In the genomic region with DNA sequence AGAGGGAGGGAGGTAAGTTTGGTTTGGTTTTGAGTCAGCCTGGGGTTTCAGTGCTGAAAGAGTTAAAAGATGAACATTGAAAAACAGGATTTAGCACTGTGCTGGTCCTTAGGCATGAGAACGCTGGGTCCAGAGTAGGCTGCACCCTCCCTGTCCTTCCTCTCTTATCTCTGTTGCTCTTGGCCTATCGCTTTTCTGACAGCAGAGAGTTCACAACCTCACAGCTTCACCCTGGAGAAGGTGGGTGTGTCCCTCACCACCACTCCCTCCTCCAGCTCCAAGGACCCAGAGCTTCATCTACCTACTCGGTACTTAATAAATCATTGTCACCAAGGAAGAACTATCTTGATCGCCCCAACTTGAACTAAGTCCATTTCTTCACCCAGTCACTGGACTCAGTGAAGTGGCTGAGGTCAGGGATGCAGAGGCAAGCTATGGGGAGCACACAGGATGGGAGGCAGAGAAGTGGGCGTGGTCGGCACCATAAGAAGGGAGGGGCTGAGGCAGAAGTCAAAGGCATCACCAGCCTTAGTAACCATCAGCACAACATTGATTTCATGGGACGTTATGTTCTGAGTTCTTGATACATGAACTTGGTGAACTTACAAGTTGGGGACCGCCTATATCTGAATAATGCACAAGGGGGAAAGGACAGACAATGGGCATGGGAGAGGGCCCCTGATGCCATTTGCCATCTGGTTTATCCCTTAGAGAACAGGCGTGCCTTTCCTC, we compare ENCODE assay signal across 18 mouse cellular contexts.
"Had no signal": no experiment of that assay in that cellular context is flagged by ENCODE, and none has a peak within 500 bp of the region (broad histone marks: within the 10 kb centered on the region; RNA-seq: fewer than 3 reads in every experiment).

No protein-coding gene starts in this region.

- H3K27ac ChIP-seq: kidney, embryonic 15.5 days; limb, embryonic 12.5 days; limb, embryonic 15.5 days; liver, embryonic 14.5 days; midbrain, embryonic 10.5 days; midbrain, embryonic 13.5 days; neural tube, embryonic 13.5 days; stomach, embryonic 15.5 days had no signal

- H3K36me3 ChIP-seq: kidney, embryonic 15.5 days; limb, embryonic 12.5 days; limb, embryonic 15.5 days; midbrain, embryonic 10.5 days; midbrain, embryonic 13.5 days; neural tube, embryonic 13.5 days; stomach, embryonic 15.5 days had no signal

- H3K9ac ChIP-seq: kidney, embryonic 15.5 days; limb, embryonic 12.5 days; limb, embryonic 15.5 days; liver, embryonic 14.5 days; liver, postnatal 0 days; lung, embryonic 14.5 days; midbrain, embryonic 13.5 days; neural tube, embryonic 13.5 days; stomach, embryonic 15.5 days had no signal

- H3K4me3 ChIP-seq: kidney, embryonic 15.5 days; limb, embryonic 12.5 days; limb, embryonic 15.5 days; megakaryocyte, embryonic 14.5 days; midbrain, embryonic 10.5 days; midbrain, embryonic 13.5 days; myocyte; neural tube, embryonic 13.5 days; stomach, embryonic 15.5 days had no signal

- ATAC-seq: liver, postnatal 0 days; midbrain, embryonic 13.5 days; midbrain, embryonic 16.5 days had no signal

- H3K4me1 ChIP-seq: kidney, embryonic 15.5 days; limb, embryonic 12.5 days; limb, embryonic 15.5 days; megakaryocyte, embryonic 14.5 days; midbrain, embryonic 10.5 days; midbrain, embryonic 13.5 days; neural tube, embryonic 13.5 days; stomach, embryonic 15.5 days had no signal

- DNase-seq: kidney, postnatal 14 days; kidney, postnatal 4 days; liver, postnatal 0 days; lung, embryonic 14.5 days; thymus, adult 18-20 months; thymus, postnatal 36 days had no signal

- H3K9me3 ChIP-seq: kidney, embryonic 15.5 days; limb, embryonic 12.5 days; limb, embryonic 15.5 days; midbrain, embryonic 10.5 days; midbrain, embryonic 13.5 days; neural tube, embryonic 13.5 days; stomach, embryonic 15.5 days had no signal

- H3K4me2 ChIP-seq: kidney, embryonic 15.5 days; limb, embryonic 12.5 days; limb, embryonic 15.5 days; liver, embryonic 11.5 days; lung, embryonic 14.5 days; midbrain, embryonic 13.5 days; neural tube, embryonic 13.5 days; stomach, embryonic 15.5 days had no signal

- H3K27me3 ChIP-seq: kidney, embryonic 15.5 days; limb, embryonic 12.5 days; limb, embryonic 15.5 days; megakaryocyte, embryonic 14.5 days; midbrain, embryonic 13.5 days; neural tube, embryonic 13.5 days; stomach, embryonic 15.5 days had no signal
